Mouse (Mus musculus) spleen, postnatal 10 days (tissue): ENCODE data around the gene Actrt3.

Experiments
- DNase-seq, 2 experiments: peaks; one replicate each; pipeline ENCODE4 v3.0.0; 2021 to 2022; ENCODE audit warnings: low spot score in 2 of 2

Gene Actrt3

DNA sequence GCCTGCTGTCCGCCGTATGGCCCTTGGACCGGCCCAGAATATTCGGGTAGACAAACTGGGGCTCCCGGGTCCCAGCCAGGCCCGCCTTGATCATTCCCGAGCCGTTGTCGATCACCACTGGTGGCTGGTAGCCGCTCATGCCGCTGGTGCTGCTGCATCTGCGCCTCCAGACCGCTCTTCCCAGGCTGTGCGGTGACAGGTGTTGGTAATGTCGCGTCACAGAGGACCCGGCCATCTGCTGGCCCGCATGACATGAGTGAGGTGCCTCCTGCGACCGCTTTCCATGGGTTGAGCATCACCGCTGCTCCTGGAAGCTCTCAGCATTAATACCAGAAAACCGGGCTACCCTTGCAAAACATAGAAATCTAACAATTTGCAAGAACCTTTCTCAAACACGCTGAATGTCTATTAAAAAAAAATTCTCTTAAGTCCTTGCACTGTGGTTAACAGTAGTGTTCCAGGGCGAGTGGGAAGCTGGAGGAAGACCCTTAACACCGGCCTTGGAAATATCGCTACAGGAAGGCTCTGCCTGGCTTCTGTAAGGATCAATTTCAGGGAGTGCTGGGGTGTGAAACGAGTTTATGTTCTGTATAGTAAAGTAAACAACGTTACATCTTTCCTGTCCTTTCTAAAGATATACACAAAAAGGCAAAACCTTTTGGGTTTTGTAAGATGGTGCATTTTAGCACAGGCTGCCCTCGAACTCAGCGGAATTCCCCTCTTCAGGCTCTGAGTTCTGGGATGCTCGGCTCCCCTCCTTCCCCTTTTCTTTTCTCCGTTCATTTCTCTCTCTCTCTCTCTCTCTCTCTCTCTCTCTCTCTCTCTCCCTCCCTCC, at the start of gene Actrt3:
Gene Actrt3 (minus strand): TSS at position 229 of the 835 bp plus-strand sequence.
- peak; percentile 32 to 52 for DNase-seq

DNA sequence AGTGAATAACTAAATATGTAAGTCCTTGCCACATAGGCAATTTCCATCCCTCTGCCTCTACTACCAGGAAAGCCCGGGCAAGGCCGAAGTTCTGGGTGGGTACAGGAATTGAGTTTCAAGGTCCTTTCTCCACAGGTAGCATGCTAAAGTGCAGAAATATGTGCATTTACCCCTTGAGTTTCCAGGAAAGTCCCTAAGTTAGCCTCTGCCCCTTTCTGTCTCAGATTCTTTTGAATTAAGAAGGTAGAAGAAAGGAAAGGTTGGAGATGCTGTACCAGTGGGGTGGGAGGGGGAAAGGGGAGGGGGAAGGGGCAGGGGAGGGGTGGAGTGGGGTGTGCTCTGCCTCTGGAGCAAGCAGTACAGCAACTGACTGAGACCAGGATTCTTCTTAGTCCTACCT, 48.7 kb upstream of the Actrt3 start:
- no peak for DNase-seq

DNA sequence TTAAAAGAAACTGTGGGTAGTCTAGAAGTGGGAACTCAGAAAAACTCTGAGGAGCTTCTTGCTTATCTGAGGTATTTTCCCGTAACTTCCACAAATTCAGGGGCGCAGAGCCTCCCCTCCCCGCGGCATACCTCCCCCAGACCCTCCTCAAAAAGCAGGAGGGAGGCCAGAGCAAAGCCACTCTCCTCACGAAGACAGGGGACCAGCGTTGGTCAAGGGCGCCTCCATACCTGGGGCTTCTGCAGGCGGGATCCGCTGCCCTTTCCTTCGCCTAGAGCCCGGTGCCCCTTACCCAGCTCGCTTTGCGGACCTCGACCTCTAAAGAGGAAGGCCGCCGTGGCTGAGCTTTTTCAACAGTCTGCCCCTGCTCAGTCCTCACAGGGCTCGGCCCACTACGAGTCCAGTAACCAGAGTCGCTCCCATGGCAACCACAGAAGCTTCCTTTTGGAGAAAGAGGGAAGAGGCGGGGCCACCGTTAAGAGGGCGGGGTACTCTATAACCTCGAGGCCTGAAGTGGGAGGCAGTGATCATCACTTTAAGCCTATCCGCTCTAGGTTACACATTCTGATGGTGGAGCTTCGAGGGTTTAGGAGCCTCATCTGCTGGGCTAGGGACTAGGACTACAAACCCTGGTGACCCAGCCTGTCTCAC, 47.8 kb upstream of the Actrt3 start, which contains the start of gene Lrrc34:
Gene Lrrc34 (minus strand): TSS at position 430 of the 651 bp plus-strand sequence.
- DNase-seq = peak in 1 of 2 experiments; percentile 42

DNA sequence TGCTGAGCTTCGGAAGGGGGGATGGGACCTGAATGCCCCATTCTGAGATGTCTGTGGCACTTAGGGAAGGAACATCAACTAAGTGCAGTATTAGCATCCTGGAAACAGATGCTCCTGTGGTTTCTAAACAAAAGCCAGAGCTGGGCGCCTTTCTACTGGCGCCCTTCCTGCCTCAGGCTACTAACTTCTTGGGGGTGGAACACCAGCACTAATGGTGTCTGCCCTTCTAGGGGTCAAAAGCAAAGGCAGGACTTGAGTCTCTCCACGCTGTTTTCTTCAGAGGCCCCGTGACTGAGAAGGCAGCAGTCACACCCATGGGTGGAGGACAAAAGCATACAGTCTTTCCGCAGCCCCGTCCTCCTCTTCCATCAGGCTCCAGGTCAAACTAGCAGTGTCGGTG, 47.0 kb upstream of the Actrt3 start:
- DNase-seq = no peak

DNA sequence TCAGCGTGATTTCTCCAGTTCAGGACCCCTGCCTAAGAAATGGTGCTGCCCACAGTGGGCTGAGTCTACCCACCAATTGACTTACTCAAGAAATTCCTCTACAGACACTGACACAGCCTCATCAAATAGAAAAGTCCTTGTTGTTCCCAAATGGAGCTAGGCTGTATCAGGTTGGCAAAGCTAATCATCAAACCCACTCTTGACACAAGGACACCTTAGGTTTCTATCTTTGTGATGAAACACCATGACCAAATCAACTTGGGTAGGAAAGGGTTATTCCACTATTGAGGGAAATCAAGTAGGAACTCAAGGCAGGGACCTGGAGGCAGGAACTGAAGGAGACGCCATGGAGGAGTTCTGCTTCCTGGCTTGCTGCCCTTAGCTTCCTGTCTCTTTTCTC, 44.5 kb upstream of the Actrt3 start, which contains the start of gene Lrriq4:
Gene Lrriq4 (plus strand): TSS at position 301 of the 400 bp plus-strand sequence.
- no peak for DNase-seq

DNA sequence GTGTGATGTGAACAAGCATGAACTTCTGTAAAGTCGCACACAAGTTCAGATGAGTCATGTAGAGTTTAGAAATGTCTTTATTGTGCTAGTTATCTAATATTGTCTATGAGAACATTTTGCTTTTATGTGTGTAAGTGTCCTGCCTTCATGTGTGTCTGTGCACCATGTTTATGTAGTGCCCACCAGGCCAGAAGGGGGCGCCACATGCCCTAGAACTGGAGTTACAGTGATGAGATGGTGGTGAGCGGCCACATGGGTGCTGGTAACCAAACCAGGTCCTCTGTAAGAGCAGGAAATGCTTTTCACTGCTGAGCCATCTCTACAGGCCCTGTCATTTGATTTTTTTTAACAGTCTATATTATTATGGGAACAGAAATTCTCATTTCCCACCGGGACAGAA, 35.9 kb upstream of the Actrt3 start:
- DNase-seq = peak in 1 of 2 experiments; percentile 28

DNA sequence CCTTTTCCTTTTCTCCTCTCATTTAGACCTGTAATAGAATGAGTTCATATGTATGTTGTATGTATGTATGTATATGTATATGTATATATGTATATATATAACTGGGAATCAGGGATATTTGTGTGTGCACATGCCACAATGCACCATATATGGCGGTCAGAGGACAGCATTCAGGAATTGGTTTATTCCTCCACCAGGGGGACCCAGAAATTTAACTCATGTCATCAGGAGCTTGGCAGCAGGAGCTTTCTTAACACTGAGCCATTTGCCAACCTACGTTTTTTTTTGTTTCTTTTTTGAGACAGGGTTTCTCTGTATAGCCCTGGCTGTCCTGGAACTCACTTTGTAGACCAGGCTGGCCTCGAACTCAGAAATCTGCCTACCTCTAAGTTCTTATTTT, 33.9 kb upstream of the Actrt3 start:
- no peak for DNase-seq

DNA sequence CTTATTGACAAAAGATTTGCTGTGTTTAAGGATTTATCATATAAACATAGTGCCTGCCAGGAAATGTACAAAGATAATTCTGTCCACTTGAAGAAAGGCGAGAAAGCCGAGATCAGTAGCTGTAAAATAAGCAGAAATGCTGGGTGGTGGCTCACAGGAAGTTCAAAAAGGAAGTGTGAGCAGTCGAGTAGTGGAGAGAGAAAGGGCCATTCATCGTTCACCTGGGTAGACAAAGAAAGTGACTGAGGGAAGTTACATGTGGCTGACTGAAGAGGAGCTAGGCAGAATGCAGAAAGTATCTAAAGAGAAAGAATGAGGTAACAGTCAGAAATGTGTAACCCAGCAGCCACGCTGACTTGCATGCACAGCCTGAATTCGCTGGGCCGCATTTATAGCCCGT, 20.4 kb upstream of the Actrt3 start:
- no peak for DNase-seq

DNA sequence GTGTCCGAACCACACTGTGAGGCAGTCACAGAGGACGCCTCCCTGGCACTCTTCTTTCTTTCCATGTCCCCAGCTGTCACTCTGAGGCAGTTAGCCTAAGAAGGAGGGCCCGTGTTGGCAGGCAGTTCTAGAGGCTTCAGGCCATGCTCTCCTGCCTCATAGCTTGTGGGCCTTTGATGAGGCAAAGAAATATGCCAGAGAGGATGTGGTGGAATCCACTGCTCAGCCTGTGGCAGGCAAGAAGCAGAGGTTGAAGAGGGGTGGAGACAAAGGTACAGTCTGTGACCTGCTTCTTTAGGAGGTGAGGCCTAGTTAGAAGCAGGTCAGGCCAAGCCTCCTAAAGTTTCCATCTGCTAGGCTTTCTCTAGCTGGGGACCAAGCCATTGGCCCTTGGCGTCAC, 11.2 kb upstream of the Actrt3 start:
- no peak for DNase-seq

DNA sequence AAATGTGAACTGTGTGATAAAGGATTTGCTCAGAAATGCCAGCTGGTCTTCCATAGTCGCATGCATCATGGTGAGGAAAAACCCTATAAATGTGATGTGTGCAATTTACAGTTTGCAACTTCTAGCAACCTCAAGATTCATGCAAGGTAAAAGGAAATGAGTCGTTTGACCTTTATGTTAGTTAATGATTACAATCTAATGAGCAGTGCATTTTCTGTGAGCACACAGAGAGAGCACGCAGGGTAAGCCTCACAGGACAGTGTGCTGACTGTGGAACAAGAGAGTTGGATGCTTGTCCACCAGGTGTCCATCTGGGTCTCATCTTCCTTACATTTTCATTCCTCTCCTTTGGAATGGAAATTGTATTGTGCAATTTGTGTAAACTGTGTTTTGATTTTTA, 9.3 kb upstream of the Actrt3 start:
- DNase-seq = no peak

DNA sequence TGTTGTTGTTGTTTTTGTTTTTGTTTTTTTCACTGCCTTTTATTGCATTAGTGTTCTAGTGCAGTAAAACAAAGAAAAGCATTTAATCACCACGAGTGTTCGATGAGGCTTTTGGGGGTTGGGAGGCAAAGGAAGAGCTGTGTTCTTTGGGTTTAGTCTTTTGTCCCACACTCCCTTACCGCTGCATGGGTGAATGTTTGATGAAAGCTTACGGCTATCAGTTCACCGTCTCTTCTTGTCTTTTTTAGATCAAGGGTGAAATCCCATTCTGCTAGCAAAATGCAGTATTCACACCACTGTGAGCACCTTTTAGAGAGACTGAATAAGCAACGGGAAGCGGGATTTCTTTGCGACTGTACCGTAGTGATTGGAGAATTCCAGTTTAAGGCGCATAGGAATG, 3.5 kb upstream of the Actrt3 start:
- DNase-seq = no peak

DNA sequence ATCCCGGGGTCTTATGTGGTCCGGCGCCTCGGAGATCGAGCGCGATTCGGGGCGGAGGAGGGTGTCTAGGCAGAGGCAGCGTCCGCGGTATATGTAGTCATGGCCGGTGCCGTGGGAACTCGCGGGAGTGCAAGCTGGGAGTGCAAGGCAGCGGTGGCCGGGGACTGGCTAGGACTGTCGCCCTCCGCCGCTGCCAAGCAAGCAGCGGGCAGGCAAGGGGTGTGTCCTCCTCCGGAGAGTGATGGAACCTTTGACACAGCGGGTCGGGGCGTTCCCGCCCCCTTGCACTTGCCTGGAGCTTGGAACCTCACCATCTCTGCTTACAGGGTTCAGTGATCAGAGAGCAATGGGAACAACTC, 3.0 kb upstream of the Actrt3 start:
- DNase-seq = peak in 1 of 2 experiments; percentile 84

DNA sequence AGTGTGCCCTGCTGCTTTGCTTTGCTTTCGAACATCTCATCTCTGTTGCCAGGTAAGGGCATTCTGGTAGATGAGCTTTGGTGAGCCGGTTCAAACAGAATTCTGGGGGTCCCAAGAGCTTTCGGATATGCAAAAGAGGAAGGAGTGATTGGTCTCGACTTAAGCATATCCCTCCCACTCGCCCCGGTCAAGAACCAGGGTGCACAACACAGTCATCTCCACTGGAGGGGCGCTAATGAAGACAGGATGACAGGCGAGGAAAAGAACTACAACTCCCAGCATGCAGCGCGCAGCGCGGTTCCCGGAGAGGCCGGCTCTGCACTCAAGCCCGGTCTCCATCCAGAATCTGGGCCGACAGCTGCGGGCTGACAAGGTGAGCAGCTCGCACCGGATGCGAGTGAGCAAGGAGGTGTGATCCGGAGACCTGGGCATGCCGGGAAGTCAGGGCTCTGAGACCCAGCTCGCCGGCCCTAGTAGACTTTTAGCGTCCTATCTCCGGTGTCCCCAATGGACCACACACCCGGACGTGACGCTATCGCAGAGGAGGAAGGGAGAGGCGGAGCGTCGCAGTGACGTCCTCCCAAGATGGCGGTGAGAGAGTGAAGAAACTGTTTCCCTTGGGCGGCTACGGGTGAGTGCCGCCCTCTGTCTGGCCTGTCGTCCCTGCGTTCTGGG, 2.5 kb upstream of the Actrt3 start, which contains the start of gene Mynn:
Gene Mynn (plus strand): TSS at position 1 of the 675 bp plus-strand sequence.
- DNase-seq = peak; percentile 99

DNA sequence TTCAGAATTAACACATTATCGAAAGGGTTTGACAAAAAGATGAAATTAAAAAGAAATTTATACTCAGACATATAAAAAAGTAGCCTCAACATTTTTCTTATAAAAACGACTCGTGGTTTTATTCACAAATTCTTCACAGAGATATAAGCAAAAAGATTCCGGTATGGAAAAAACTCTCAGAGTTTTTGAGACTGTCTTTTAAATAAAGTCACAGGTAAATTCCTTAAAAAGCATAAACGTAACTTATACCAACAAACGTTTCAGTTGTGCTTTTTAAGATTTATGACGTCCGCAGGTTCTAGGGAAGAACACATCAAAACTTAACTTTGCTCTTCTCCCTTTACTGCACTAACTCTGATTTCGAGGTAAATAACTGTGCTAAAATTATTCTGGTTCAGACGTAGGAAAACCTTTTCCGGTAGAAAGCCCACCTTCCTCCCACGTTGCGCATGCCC, 1.9 kb upstream of the Actrt3 start:
- no peak for DNase-seq

DNA sequence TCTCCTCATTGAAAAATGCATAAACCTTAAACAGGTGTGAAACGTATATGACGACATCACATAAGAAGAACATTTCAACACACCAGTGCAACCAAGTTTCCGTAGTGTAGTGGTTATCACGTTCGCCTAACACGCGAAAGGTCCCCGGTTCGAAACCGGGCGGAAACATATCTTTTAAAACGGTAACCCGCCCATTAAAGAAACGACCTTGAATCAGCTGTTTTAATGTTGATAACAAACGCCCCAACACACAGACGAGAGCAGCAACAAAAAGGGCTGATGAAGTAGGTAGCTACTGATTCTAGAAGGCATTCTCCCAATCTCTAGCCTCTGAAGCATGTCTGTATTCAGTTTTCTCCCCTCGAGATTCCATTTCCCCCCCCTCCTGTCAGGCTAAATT, 1.4 kb upstream of the Actrt3 start:
- peak; percentile 92 for DNase-seq

DNA sequence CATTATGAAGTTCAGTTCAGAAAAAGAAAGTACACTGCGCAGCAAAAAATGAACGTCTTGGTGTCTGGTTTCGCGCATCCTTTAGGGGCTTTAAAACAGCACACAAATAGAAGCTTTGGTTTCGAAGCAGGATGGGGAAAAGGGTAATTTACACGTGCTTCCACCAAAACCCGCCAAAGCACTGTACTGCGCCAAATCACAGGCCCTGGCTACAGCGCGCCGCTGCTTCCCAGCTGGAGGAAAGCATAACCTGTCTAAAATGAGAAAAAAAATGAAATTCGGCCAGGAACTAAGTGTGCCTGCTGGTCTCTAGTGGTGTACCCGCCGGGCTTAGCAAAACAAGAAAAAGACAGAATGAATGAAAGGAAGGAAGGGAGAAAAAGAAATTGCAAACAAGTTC, 978 bp upstream of the Actrt3 start:
- peak; percentile 44 to 51 for DNase-seq

DNA sequence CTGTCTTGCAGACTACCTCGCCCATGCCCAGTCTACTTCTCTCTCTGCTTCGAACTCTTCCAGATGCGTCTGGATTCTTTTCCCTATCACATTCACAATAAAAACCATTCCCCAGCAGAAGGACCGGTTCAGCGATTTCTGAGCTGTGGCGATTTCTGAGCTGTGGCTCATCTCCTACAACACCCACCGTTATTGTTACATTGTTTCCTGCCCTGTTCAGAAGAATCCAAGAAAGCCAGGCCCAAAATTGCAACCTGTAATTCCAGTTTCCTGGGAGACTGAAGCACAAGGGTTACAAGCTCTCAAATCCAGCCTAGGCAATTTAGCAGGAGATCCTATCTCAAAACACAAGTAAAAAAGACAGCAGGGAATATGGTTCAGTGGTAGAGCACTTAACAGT, 2.5 kb downstream of the Actrt3 start:
- no peak for DNase-seq

DNA sequence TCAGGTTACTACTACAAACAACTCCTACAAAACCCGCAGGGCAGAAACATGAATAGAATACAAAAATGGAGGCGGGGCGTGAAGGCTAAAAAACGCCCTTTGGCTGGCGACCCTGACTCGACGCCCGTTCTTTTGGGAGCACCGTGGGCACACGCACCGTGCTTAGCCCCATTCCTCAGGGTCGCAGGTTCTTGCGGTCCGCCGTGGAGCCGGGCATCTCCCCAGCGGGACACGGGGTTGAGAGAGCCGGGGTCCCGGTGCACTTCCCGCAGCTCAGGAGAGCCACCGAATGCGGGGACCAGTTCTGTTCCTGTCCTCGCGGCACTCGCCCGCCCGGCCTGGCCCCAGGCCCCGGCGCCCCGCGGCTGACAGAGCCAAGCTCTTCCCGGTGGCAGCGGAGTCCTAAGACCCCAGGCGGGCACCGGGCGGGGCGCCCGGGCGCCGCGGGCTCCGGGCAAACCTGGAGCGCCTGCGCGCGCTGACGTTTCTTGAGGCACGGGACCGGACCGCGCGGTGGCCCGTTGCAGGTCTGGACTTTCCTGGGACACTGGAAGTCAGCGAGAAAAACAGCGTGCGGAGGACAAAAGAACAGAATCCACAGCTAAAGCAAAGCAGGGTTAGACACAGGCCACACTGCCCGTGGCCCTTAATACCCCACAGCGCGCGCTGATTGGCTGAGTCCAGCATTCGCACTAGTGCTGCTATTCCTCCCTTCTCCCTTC, 4.5 kb downstream of the Actrt3 start:
- peak in 1 of 2 experiments; percentile 31 for DNase-seq

DNA sequence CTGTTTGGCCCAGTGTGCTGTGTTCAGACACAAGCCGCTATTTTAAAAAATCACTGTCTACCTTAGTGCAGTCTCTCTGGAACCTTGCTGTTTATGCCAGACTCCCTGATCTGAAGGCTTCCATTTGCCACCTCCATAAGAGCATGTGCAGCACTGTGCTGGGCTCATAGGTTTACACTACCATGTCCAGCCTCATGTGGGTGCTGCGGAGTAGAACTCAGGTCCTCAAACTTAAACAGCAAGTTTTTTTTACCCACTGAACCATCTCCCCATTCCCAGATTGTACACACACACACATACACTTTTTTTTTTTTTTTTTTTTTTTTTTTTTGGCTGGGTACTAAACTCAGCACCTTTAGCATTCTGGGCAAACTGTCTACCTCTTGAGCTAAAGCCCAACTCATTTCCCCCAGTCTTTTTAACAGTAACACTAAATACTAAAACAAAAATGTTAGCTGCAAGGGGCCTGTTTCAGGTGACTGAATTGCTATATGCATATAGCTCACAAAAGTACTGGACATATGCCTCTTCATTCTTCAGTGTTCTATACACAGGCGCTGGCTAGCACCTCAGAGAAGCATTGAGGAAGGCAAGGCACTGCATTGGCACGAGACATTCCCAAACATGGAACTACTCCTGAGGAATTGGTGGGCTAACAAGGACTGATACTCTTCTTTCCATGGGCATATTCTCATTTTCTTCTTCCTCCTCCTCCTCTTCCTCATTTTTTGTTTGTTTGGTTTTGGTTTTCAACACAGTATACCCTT, 5.8 kb downstream of the Actrt3 start:
- DNase-seq = peak in 1 of 2 experiments; percentile 44

DNA sequence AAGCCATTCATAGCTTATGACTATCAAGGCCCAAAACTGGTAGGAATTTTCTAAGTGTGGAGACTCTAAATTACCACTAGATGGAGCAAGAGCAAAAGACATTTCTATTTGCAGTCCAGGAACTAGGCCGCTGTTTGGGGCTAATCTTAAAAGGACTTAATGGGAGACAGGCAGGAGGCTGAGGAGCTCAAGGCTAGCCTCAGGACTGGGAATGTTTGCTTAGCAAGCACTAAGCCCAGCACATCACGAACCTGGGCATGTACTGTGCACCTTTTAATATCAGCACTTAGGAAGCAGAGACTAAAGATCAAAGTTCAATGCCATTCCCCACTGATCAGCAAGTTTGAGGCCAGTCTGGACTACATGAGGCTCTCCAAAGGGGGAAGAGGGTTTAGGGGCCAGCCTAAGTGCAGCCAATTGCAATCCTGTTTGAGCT, 7.3 kb downstream of the Actrt3 start:
- no peak for DNase-seq

DNA sequence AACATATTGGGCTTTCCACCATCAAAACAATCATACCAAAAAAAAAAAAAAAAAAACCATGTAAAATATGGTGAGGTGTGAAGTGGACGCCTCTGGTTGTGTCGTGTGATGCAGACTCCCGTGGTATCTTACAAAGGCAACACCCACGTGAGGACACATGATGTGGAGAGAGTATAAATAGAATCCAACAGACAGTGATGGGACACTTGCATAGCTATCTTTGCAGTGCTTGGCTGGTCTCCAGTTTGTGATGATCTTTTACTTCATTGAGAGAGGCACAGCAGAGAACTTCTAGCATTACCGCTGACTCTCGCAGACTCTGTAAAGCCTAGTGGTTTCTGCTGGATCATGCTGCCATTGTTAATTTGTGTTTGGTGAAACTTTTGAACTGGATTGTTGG, 10.9 kb downstream of the Actrt3 start:
- no peak for DNase-seq
